Mouse (Mus musculus): ENCODE measurements around the gene Epo.
A peak's percentile ranks its signal among the peaks of the same experiment; 100 is the strongest.

Gene Epo

DNA sequence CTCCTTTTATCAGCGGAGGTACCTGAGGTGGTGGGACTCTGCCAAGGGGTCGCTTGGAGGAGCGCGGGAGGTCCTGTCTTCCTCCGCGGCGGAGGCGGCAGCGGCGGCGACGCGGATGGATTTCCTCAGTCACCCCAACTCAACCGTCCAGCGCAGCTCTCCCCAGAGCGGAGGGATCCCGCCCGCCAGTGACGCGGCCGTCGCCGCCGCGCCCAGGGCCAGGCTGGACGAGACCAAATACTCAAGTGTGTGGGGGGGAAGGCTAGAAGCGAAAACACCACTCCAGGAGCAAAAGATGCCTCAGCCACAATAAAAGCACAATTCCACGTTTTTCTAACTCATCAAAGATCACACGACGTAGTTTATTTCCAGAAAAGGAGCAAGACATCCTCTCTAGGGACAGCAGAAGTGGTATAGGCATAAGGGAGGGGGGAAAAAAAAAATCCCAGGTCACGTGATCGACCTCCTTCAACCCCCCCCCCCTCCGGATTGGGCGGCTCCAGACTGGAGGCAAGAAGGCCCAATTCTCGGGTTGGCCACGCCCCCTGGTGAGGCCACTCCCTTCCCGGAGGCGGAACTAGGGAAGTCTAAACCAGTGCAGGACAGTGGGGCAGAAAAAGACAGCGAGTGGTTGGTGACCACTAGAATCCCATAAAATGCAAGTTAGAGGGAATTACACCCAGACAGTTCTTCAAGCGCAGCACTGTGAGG lies at the start of gene Epo, which contains the start of gene Gnb2:
Gene Epo, minus strand, starts transcription at position 126 of the 711 bp plus-strand sequence.
Gene Gnb2, minus strand, starts transcription at position 394 of the 711 bp plus-strand sequence.
- DNase-seq: peak; percentile 99

DNA sequence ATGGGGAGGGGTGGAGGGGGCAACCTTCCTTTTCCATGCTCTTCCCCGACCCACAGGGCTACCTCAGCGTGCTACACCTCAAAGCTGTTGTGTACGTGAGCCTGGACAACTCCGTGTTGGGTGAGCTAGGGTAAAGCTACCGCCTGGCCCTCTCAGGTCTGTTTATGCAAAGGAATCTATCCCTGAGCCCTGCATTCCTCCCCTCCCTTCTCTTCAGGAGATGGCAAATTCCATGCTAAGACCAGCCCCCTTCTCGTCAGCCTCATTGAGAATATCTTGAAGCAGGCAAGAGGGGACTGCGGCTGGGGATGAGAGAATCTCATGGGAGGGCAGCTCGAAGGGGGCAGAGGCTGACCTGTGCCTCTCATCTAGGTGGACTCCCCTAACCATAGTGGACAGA lies 49.7 kb upstream of the Epo start:
- no peak for DNase-seq

DNA sequence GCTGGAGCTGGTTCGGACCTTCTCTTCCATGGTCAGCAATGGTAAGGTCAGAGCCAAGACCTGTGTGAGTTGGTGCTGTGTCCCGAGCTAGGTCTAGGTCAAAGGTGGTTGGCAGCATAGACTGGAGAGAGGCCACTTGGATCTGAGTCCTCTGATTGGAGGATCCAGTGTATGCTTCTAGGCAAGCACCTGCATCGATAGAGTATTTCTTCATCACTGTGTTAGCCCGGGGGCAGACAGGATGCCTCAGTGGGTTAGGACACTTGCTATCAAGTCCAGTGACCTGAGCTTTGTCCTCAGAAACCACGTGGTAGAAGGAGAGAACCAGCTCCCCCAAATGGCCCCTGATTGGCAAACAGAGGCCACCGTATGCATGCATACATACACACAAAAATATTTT lies 47.2 kb upstream of the Epo start:
- no peak for DNase-seq

DNA sequence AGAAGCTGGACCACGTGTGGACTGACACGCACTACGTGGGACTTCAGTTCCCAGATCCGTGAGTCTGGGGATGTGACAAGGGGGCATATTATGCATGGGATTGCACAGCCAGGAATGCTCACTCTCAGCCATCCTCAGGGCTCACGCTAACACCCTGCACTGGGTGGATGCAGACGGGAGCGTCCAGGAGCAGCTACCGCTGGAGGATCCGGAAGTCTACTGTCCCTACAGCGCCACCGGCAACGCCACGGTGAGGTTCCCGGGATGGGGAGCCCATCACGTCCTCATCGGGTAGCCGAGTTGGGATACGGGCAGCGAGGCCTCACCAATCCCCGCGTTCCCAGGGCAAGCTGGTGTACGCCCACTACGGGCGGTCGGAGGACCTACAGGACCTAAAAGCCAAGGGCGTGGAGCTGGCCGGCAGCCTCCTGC lies 41.4 kb upstream of the Epo start:
- DNase-seq: peak; percentile 75

- DNase-seq: no peak
Observed at GRCm38 (mm10) chr5:137570691-137571586, 37.9 kb upstream of the Epo start.

DNA sequence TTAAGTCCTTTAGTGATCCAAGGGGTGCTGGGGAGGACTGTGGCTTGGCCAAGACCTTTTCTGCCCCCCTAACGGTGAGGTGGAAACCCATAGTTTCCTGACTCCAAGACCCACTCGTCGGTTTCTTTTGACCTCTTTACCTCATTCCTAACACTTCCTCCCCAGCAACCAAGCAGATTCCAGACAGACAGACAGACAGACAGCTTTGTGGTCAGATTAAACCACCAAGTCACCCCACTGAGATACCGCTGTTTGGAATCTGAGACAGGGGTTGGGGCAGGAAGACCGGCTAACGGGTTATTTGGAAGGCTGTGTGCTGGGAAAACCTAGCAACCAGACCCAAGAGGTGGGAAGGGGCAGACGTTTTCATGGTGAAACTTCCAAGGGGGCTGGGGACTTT lies 37.1 kb upstream of the Epo start:
- no peak for DNase-seq

DNA sequence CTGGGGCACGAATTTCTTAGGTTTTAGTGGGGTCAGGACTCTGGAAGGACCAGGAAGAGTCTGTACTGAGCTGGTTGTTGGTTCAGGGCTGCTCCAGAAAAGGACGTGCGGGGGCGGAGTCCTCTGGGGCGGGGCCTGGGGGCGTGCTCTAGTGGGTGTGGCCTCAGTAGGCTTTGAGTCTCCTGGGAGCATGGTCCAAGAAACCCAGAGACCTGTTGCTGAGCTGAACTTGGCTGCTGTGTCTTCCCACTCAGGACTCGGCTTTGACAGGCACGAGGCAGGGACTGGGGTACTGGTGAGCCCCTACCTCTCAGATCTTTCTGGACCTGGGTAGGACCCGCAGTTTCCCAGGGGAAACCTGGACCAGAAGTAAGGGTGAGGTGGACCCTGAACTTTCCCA lies 36.6 kb upstream of the Epo start, which contains the start of gene Tfr2:
Gene Tfr2, plus strand, starts transcription at position 176 of the 400 bp plus-strand sequence.
- no peak for DNase-seq

DNA sequence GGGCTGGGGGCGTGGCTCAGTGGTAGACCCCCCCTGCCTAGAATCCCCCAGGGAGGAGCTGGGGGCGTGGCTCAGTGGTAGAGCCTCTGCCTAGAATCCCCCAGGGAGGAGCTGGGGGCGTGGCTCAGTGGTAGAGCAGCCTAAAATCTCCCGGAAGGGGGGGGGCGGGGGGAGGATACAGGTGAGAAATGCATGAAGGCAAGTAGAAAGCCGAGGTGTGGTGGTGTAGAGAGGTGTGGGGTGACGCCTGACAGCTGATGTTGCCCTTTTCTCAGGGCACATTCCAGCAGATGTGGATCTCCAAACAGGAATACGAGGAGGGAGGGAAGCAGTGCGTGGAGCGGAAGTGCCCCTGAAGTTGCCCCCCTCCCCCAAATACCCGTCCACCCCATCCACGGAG lies 36.0 kb upstream of the Epo start:
- DNase-seq: no peak

- no peak for DNase-seq
Observed at GRCm38 (mm10) chr5:137568223-137568798, 35.3 kb upstream of the Epo start.

- DNase-seq: no peak
Observed at GRCm38 (mm10) chr5:137566416-137566815, 33.4 kb upstream of the Epo start.

DNA sequence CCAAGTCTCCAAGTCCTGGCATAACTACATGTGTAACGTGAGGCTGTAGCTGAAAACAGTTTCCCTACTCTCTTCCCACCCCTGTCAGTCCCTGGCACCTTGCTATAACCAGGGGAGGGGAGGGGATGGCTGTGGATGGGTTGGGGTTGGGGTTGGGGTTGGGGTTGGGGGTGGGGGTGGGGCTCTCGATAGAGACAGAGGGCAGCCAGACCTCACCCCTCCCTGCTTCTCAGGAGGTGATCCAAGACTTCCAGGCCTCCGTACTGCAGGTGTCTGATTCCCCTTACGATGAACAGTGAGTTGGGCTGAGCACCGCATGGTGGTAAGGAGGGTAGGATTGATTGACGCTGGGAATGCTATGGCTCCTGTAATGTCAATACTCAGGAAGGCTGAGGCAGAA lies 32.7 kb upstream of the Epo start:
- no peak for DNase-seq

GRCm38 (mm10) chr5:137562965-137563364 lies 29.9 kb upstream of the Epo start:
- no peak for DNase-seq

GRCm38 (mm10) chr5:137561556-137561955 lies 28.5 kb upstream of the Epo start:
- no peak for DNase-seq

DNA sequence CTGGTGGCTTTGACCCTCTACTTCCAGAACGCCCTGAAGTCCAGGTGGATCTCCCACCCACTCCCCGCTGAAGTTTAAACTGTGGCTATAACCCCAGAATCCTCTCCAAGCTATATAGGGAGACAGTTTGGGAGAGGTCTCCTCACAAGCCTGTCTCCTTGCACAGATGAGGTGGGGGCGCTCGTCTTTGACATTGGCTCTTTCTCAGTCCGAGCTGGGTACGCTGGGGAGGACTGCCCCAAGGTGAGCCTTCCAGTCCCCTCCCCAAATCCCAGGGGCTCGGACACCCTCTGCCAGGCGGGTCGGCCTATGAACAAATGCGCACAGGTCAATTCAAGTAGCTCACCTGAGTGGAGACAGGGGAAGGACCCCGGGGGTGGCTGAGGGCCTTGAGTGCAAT lies 20.9 kb upstream of the Epo start:
- DNase-seq: no peak

- DNase-seq: peak; percentile 94
Observed at GRCm38 (mm10) chr5:137553411-137553837, 20.4 kb upstream of the Epo start, which contains the start of gene Actl6b. Gene Actl6b, plus strand, starts transcription at chr5:137553517.

DNA sequence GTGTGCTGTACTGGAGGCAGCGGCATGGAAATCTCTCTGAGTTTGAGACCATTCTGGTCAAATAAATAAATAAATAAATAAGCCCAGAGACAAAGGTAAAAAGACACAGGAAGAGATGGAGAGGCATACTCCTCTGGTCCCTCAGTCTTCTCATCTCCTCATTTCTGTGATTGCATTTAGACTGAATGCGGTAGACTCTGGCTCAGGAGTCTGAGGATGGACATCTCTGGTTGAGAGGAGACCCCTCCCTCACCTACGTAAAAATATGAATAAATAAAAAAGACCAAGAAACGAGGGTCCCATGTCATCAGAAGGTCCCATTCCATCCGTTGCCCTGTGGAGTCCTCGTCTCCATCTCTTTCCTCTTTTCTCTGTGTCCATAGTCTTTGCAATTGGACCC lies 20.0 kb upstream of the Epo start:
- no peak for DNase-seq

DNA sequence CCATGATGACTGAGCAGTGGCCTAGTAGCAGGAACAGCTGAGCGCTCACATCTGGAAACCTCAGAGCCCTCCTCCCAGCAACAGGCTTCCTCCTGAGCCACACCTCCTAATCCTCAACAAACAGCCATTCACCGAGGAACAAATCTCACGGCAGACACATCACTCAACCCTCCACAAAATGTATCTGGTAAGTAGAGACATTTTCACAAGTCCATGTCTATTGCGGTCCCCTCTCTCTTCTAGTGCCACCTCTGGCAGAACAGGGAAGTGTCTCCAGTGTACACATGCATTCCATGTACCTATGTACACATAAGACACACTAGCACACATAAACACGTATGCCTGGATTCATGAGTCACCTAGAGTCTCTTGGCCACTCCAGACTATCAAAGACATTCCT lies 18.1 kb upstream of the Epo start:
- DNase-seq: no peak

DNA sequence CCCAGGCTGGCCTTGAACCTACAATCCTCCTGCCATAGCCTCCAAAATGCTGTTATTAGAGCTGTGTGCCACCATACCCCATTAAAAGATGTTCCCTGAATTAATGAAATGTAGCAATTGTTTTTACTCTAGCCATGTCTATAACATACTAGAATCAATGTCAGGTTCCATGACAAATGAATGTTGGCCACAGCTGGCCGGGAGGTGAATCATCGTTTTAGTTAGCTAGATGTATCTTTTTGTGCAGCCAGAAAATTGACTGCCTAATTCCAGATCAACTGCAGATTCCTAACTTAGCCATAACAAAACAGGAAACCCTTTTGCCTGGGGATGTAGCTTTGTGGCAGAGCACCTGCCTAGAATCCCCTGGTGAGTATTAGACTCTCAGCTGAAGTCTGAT lies 16.8 kb upstream of the Epo start:
- no peak for DNase-seq

GRCm38 (mm10) chr5:137545596-137545995 lies 12.6 kb upstream of the Epo start:
- DNase-seq: no peak

DNA sequence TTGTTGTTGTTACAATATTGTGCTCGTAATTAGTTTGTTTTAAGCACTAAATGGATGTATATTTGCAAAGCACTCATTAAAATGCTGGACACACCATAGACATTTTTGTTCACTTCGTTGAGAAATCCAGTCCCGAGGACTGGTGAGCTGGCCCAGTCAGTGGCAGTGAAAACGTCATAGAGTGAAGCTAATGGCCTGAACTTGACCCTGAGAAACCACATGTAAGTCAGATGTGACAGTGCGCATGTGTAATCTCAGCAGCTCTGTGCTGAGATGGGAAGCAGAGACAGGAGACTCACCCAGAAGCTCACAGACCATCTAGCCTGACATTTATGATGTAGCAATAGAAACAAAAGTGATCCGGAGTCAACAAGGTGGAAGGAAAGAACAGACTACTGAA lies 11.9 kb upstream of the Epo start:
- no peak for DNase-seq

GRCm38 (mm10) chr5:137541768-137542540 lies 8.9 kb upstream of the Epo start:
- DNase-seq: peak; percentile 75

- DNase-seq: no peak
Observed at GRCm38 (mm10) chr5:137540991-137541390, 7.9 kb upstream of the Epo start.

Data from cerebellum, adult 8-10 months (tissue).